Mouse (Mus musculus) hindbrain, embryonic 16.5 days (tissue): ENCODE data around the gene Rftn1. TPM values are rescaled to one million over a fixed set of nuclear protein-coding genes. Genes with fewer than 3 reads are reported as not detected.

ENCODE experiments used
- ATAC-seq: fragments of 200-750 bp; cut with Nextera tagmentation; 2 replicates; pipeline ENCODE4 v1.8.0; 2017; ENCODE audit warnings: moderate TSS enrichment, moderate library complexity
- H3K27ac ChIP-seq: fragments of 300-500 bp; sonication (generic); 2 replicates; pipeline ENCODE4 v1.5.1; 2014; ENCODE audit warnings: low read depth, mild to moderate bottlenecking, control low read depth, low read length, moderate library complexity
- H3K27me3 ChIP-seq: fragments of 300-500 bp; sonication (generic); replicated peaks from 2 replicates; pipeline ENCODE4 v1.6.1; 2014; ENCODE audit warnings: low read length; ENCODE audit not compliant: control insufficient read depth, insufficient read depth
- H3K36me3 ChIP-seq: fragments of 300-500 bp; sonication (generic); 2 replicates; pipeline ENCODE4 v1.6.1; 2014; ENCODE audit warnings: mild to moderate bottlenecking, low read length, moderate library complexity, mixed read lengths; ENCODE audit not compliant: control insufficient read depth, insufficient read depth
- H3K4me1 ChIP-seq: fragments of 300-500 bp; sonication (generic); 2 replicates; pipeline ENCODE4 v1.6.1; 2014; ENCODE audit warnings: low read depth, low read length; ENCODE audit not compliant: control insufficient read depth, insufficient read depth
- H3K4me2 ChIP-seq: fragments of 300-500 bp; sonication (generic); 2 replicates; pipeline ENCODE4 v1.6.1; 2014; ENCODE audit warnings: mild to moderate bottlenecking, low read length, control low read depth, moderate library complexity
- H3K4me3 ChIP-seq: fragments of 300-500 bp; sonication (generic); 2 replicates; pipeline ENCODE4 v1.5.1; 2014; ENCODE audit warnings: mild to moderate bottlenecking, low read length, control low read depth, moderate library complexity
- H3K9ac ChIP-seq: fragments of 300-500 bp; sonication (generic); 2 replicates; pipeline ENCODE4 v1.6.1; 2014; ENCODE audit warnings: low read depth, mild to moderate bottlenecking, control low read depth, low read length, moderate library complexity
- H3K9me3 ChIP-seq: fragments of 300-500 bp; sonication (generic); 2 replicates; pipeline ENCODE4 v1.6.1; 2014; ENCODE audit warnings: mild to moderate bottlenecking, low read length, moderate library complexity; ENCODE audit not compliant: control insufficient read depth
- WGBS: fragments of 180-500 bp; shearing (Covaris S2); extraction: QIAGEN DNeasy Blood & Tissue Kit; methylation state at CpG from one replicate; pipeline ENCODE4 v1.1.7; 2014; 5-methylcytosine and 5-hydroxymethylcytosine counted together
- polyA plus RNA-seq: library from polyadenylated mRNA; unstranded; fragments of >200 nt; fragmentation: Nextera tagmentation; extraction: Ambion mirVana; gene quantifications from 2 replicates; pipeline ENCODE4 v1.2.1, GENCODE M21; 2015

Gene Rftn1
- polyA plus RNA-seq, 1 experiment from 2014 or later: 21.1 TPM

- Histone ChIP-seq H3K36me3 (no peaks in the 10 kb centered on the region), H3K4me2 (no peak overlapping the region)
- WGBS: 94% methylated on average over 1 of the region's 1 CpGs
These were observed 164.8 kb downstream of the Rftn1 start for GRCm38 (mm10) chr17:50025651-50026050.

GRCm38 (mm10) chr17:50025173-50025626 is 165.3 kb downstream of the Rftn1 start:
- Histone ChIP-seq H3K9ac (no peak overlapping the region), H3K4me3 (no peak overlapping the region), H3K36me3 (no peaks in the 10 kb centered on the region), H3K4me2 (no peak overlapping the region), H3K27ac (no peak overlapping the region), H3K9me3 (no peaks in the 10 kb centered on the region), H3K4me1 (peaks cover 16% of the 10 kb centered on the region), H3K27me3 (no peaks in the 10 kb centered on the region)
- ATAC-seq: no peak
- 47% methylated on average over 4 of the region's 4 CpGs for WGBS

More at GRCm38 (mm10) chr17:50025651-50026050, 164.8 kb downstream of the Rftn1 start:
- Histone ChIP-seq H3K9ac (no peak overlapping the region), H3K27ac (no peak overlapping the region), H3K27me3 (no peaks in the 10 kb centered on the region), H3K4me3 (no peak overlapping the region), H3K9me3 (no peaks in the 10 kb centered on the region), H3K4me1 (peaks cover 11% of the 10 kb centered on the region)
- ATAC-seq: no peak

- no peak overlapping the region for H3K4me3 ChIP-seq
- WGBS: 20% methylated on average over 4 of the region's 4 CpGs
- H3K27ac ChIP-seq: no peak overlapping the region
- H3K4me2 ChIP-seq: no peak overlapping the region
- no peaks in the 10 kb centered on the region for H3K36me3 ChIP-seq
- peaks cover 24% of the 10 kb centered on the region for H3K4me1 ChIP-seq
- H3K9me3 ChIP-seq: no peaks in the 10 kb centered on the region
- no peaks in the 10 kb centered on the region for H3K27me3 ChIP-seq
- H3K9ac ChIP-seq: no peak overlapping the region; the same call in 1 of the 2 replicates
- peak; percentile 18; the same call in 1 of the 2 replicates for ATAC-seq
These were observed 169.1 kb downstream of the Rftn1 start for GRCm38 (mm10) chr17:50021400-50021799.

- Histone ChIP-seq H3K4me2 (peak overlapping the region; percentile 34), H3K27me3 (no peaks in the 10 kb centered on the region), H3K4me1 (peaks cover 24% of the 10 kb centered on the region), H3K27ac (peak overlapping the region; percentile 75), H3K36me3 (no peaks in the 10 kb centered on the region), H3K9me3 (no peaks in the 10 kb centered on the region), H3K4me3 (no peak overlapping the region), H3K9ac (peak overlapping the region; percentile 55)
- ATAC-seq: peak; percentile 83
- WGBS: 38% methylated on average over 16 of the region's 16 CpGs
These were observed 170.1 kb downstream of the Rftn1 start for GRCm38 (mm10) chr17:50020211-50021001.

- H3K9me3 ChIP-seq: no peaks in the 10 kb centered on the region
- H3K36me3 ChIP-seq: no peaks in the 10 kb centered on the region
- H3K9ac ChIP-seq: no peak overlapping the region
- no peak overlapping the region for H3K4me2 ChIP-seq
- peak overlapping the region; percentile 75 for H3K27ac ChIP-seq
- WGBS: 78% methylated on average over 3 of the region's 3 CpGs
- H3K4me3 ChIP-seq: no peak overlapping the region
- H3K27me3 ChIP-seq: no peaks in the 10 kb centered on the region
- H3K4me1 ChIP-seq: peaks cover 24% of the 10 kb centered on the region
- no peak for ATAC-seq
These were observed 170.7 kb downstream of the Rftn1 start for GRCm38 (mm10) chr17:50019819-50020210.

GRCm38 (mm10) chr17:50019090-50019489 is 171.4 kb downstream of the Rftn1 start:
- no peak for ATAC-seq
- Histone ChIP-seq H3K9ac (peak overlapping the region; percentile 11; the same call in 1 of the 2 replicates), H3K36me3 (no peaks in the 10 kb centered on the region), H3K27ac (no peak overlapping the region), H3K27me3 (no peaks in the 10 kb centered on the region), H3K9me3 (no peaks in the 10 kb centered on the region), H3K4me1 (peaks cover 24% of the 10 kb centered on the region), H3K4me3 (no peak overlapping the region), H3K4me2 (no peak overlapping the region)
- 37% methylated on average over 5 of the region's 5 CpGs for WGBS

- WGBS: 73% methylated on average over 9 of the region's 9 CpGs
- no peak for ATAC-seq
- Histone ChIP-seq H3K27me3 (no peaks in the 10 kb centered on the region), H3K36me3 (no peaks in the 10 kb centered on the region), H3K4me3 (no peak overlapping the region), H3K9ac (no peak overlapping the region), H3K9me3 (no peaks in the 10 kb centered on the region), H3K4me2 (no peak overlapping the region), H3K4me1 (peaks cover 3% of the 10 kb centered on the region), H3K27ac (no peak overlapping the region)
These were observed 175.8 kb downstream of the Rftn1 start for GRCm38 (mm10) chr17:50014708-50015107.

- Histone ChIP-seq H3K4me3 (no peak overlapping the region), H3K4me2 (no peak overlapping the region), H3K36me3 (no peaks in the 10 kb centered on the region), H3K9me3 (no peaks in the 10 kb centered on the region), H3K27me3 (no peaks in the 10 kb centered on the region), H3K27ac (no peak overlapping the region), H3K9ac (no peak overlapping the region), H3K4me1 (no peaks in the 10 kb centered on the region)
- ATAC-seq: no peak
- WGBS: 82% methylated on average over 2 of the region's 2 CpGs
These were observed 176.6 kb downstream of the Rftn1 start for GRCm38 (mm10) chr17:50013848-50014247.

GRCm38 (mm10) chr17:50010096-50010495 is 180.4 kb downstream of the Rftn1 start:
- WGBS: 45% methylated on average over 4 of the region's 4 CpGs
- no peaks in the 10 kb centered on the region for H3K9me3 ChIP-seq
- peaks cover 14% of the 10 kb centered on the region for H3K4me1 ChIP-seq
- no peaks in the 10 kb centered on the region for H3K36me3 ChIP-seq
- H3K4me2 ChIP-seq: no peak overlapping the region
- H3K27me3 ChIP-seq: no peaks in the 10 kb centered on the region
- no peak for ATAC-seq
- H3K27ac ChIP-seq: no peak overlapping the region
- H3K9ac ChIP-seq: no peak overlapping the region
- H3K4me3 ChIP-seq: no peak overlapping the region
